Mouse (Mus musculus): ENCODE measurements around the gene Zg16. TPM values are rescaled to one million over a fixed set of nuclear protein-coding genes. Genes with fewer than 3 reads are reported as not detected.

Gene Zg16
- polyA plus RNA-seq, 1 experiment from 2014 or later = 37.2 TPM

GRCm38 (mm10) chr7:127117948-127118347 is 30.8 kb upstream of the Zg16 start:
- H3K36me3 ChIP-seq (ENCODE audit: control insufficient read depth, insufficient read depth, low read length) = no peaks in the 10 kb centered on the region
- H3K4me3 ChIP-seq (ENCODE audit: low read length) = no peak overlapping the region
- H3K9ac ChIP-seq (ENCODE audit: low read depth, low read length) = no peak overlapping the region
- peaks cover 31% of the 10 kb centered on the region for H3K4me1 ChIP-seq (ENCODE audit: control insufficient read depth, insufficient read depth, low read length)
- H3K27me3 ChIP-seq (replicated peaks; ENCODE audit: control insufficient read depth, insufficient read depth, low read length) = no peaks in the 10 kb centered on the region
- no peak overlapping the region; the same call in 1 of the 2 replicates for H3K4me2 ChIP-seq (ENCODE audit: low read depth, low read length)
- H3K9me3 ChIP-seq (ENCODE audit: control insufficient read depth, low read length) = no peaks in the 10 kb centered on the region
- peak; percentile 54 for ATAC-seq
- H3K27ac ChIP-seq (ENCODE audit: low read length) = no peak overlapping the region; the same call in 1 of the 2 replicates
- WGBS = 28% methylated on average over 5 of the region's 5 CpGs

GRCm38 (mm10) chr7:127116331-127116935 is 29.3 kb upstream of the Zg16 start:
- Histone ChIP-seq H3K27ac (ENCODE audit: low read length) (no peak overlapping the region; the same call in 1 of the 2 replicates), H3K9ac (ENCODE audit: low read depth, low read length) (no peak overlapping the region; the same call in 1 of the 2 replicates), H3K4me1 (ENCODE audit: control insufficient read depth, insufficient read depth, low read length) (peaks cover 32% of the 10 kb centered on the region), H3K27me3 (replicated peaks; ENCODE audit: control insufficient read depth, insufficient read depth, low read length) (no peaks in the 10 kb centered on the region), H3K4me2 (ENCODE audit: low read depth, low read length) (no peak overlapping the region), H3K4me3 (ENCODE audit: low read length) (no peak overlapping the region), H3K36me3 (ENCODE audit: control insufficient read depth, insufficient read depth, low read length) (no peaks in the 10 kb centered on the region), H3K9me3 (ENCODE audit: control insufficient read depth, low read length) (no peaks in the 10 kb centered on the region)
- no peak for ATAC-seq
- WGBS = 62% methylated on average over 11 of the region's 11 CpGs

- H3K27ac ChIP-seq (ENCODE audit: low read length) = no peak overlapping the region
- WGBS = 72% methylated on average over 11 of the region's 11 CpGs
- H3K27me3 ChIP-seq (replicated peaks; ENCODE audit: control insufficient read depth, insufficient read depth, low read length) = no peaks in the 10 kb centered on the region
- no peak overlapping the region for H3K4me3 ChIP-seq (ENCODE audit: low read length)
- ATAC-seq = no peak
- H3K4me2 ChIP-seq (ENCODE audit: low read depth, low read length) = no peak overlapping the region
- H3K4me1 ChIP-seq (ENCODE audit: control insufficient read depth, insufficient read depth, low read length) = peaks cover 24% of the 10 kb centered on the region
- H3K36me3 ChIP-seq (ENCODE audit: control insufficient read depth, insufficient read depth, low read length) = no peaks in the 10 kb centered on the region
- H3K9ac ChIP-seq (ENCODE audit: low read depth, low read length) = no peak overlapping the region
- H3K9me3 ChIP-seq (ENCODE audit: control insufficient read depth, low read length) = no peaks in the 10 kb centered on the region
These were observed 27.8 kb upstream of the Zg16 start for GRCm38 (mm10) chr7:127114920-127115319.

GRCm38 (mm10) chr7:127113614-127114259 is 26.6 kb upstream of the Zg16 start:
- 35% methylated on average over 12 of the region's 12 CpGs for WGBS
- H3K36me3 ChIP-seq (ENCODE audit: control insufficient read depth, insufficient read depth, low read length) = no peaks in the 10 kb centered on the region
- H3K9ac ChIP-seq (ENCODE audit: low read depth, low read length) = no peak overlapping the region
- H3K27ac ChIP-seq (ENCODE audit: low read length) = peak overlapping the region; percentile 66
- no peaks in the 10 kb centered on the region for H3K27me3 ChIP-seq (replicated peaks; ENCODE audit: control insufficient read depth, insufficient read depth, low read length)
- peak; percentile 77 for ATAC-seq
- peak overlapping the region; percentile 18 for H3K4me2 ChIP-seq (ENCODE audit: low read depth, low read length)
- no peaks in the 10 kb centered on the region for H3K9me3 ChIP-seq (ENCODE audit: control insufficient read depth, low read length)
- no peak overlapping the region for H3K4me3 ChIP-seq (ENCODE audit: low read length)
- peaks cover 22% of the 10 kb centered on the region for H3K4me1 ChIP-seq (ENCODE audit: control insufficient read depth, insufficient read depth, low read length)

- 39% methylated on average over 9 of the region's 9 CpGs for WGBS
- Histone ChIP-seq H3K4me1 (ENCODE audit: control insufficient read depth, insufficient read depth, low read length) (peaks cover 19% of the 10 kb centered on the region), H3K9me3 (ENCODE audit: control insufficient read depth, low read length) (no peaks in the 10 kb centered on the region), H3K36me3 (ENCODE audit: control insufficient read depth, insufficient read depth, low read length) (no peaks in the 10 kb centered on the region), H3K4me3 (ENCODE audit: low read length) (no peak overlapping the region), H3K9ac (ENCODE audit: low read depth, low read length) (no peak overlapping the region), H3K27ac (ENCODE audit: low read length) (peak overlapping the region; percentile 66; the same call in 1 of the 2 replicates), H3K4me2 (ENCODE audit: low read depth, low read length) (no peak overlapping the region), H3K27me3 (replicated peaks; ENCODE audit: control insufficient read depth, insufficient read depth, low read length) (no peaks in the 10 kb centered on the region)
- ATAC-seq = no peak
These were observed 25.9 kb upstream of the Zg16 start for GRCm38 (mm10) chr7:127112921-127113597.

GRCm38 (mm10) chr7:127112251-127112841 is 25.2 kb upstream of the Zg16 start:
- Histone ChIP-seq H3K4me1 (ENCODE audit: control insufficient read depth, insufficient read depth, low read length) (peaks cover 14% of the 10 kb centered on the region), H3K9ac (ENCODE audit: low read depth, low read length) (no peak overlapping the region), H3K27me3 (replicated peaks; ENCODE audit: control insufficient read depth, insufficient read depth, low read length) (no peaks in the 10 kb centered on the region), H3K4me3 (ENCODE audit: low read length) (no peak overlapping the region), H3K36me3 (ENCODE audit: control insufficient read depth, insufficient read depth, low read length) (no peaks in the 10 kb centered on the region), H3K9me3 (ENCODE audit: control insufficient read depth, low read length) (no peaks in the 10 kb centered on the region), H3K27ac (ENCODE audit: low read length) (no peak overlapping the region), H3K4me2 (ENCODE audit: low read depth, low read length) (no peak overlapping the region)
- 75% methylated on average over 12 of the region's 12 CpGs for WGBS
- no peak for ATAC-seq

- Histone ChIP-seq H3K27me3 (replicated peaks; ENCODE audit: control insufficient read depth, insufficient read depth, low read length) (no peaks in the 10 kb centered on the region), H3K9ac (ENCODE audit: low read depth, low read length) (no peak overlapping the region), H3K27ac (ENCODE audit: low read length) (no peak overlapping the region), H3K36me3 (ENCODE audit: control insufficient read depth, insufficient read depth, low read length) (no peaks in the 10 kb centered on the region), H3K4me3 (ENCODE audit: low read length) (no peak overlapping the region), H3K9me3 (ENCODE audit: control insufficient read depth, low read length) (no peaks in the 10 kb centered on the region), H3K4me1 (ENCODE audit: control insufficient read depth, insufficient read depth, low read length) (peaks cover 14% of the 10 kb centered on the region), H3K4me2 (ENCODE audit: low read depth, low read length) (no peak overlapping the region)
- ATAC-seq = no peak
- 39% methylated on average over 6 of the region's 6 CpGs for WGBS
These were observed 24.3 kb upstream of the Zg16 start for GRCm38 (mm10) chr7:127111461-127111860.

GRCm38 (mm10) chr7:127110239-127111007 is 23.3 kb upstream of the Zg16 start:
- 41% methylated on average over 18 of the region's 18 CpGs for WGBS
- Histone ChIP-seq H3K9me3 (ENCODE audit: control insufficient read depth, low read length) (no peaks in the 10 kb centered on the region), H3K4me2 (ENCODE audit: low read depth, low read length) (no peak overlapping the region), H3K36me3 (ENCODE audit: control insufficient read depth, insufficient read depth, low read length) (no peaks in the 10 kb centered on the region), H3K27ac (ENCODE audit: low read length) (no peak overlapping the region), H3K9ac (ENCODE audit: low read depth, low read length) (no peak overlapping the region), H3K4me3 (ENCODE audit: low read length) (no peak overlapping the region), H3K4me1 (ENCODE audit: control insufficient read depth, insufficient read depth, low read length) (peaks cover 14% of the 10 kb centered on the region), H3K27me3 (replicated peaks; ENCODE audit: control insufficient read depth, insufficient read depth, low read length) (no peaks in the 10 kb centered on the region)
- no peak for ATAC-seq

- Histone ChIP-seq H3K36me3 (ENCODE audit: control insufficient read depth, insufficient read depth, low read length) (no peaks in the 10 kb centered on the region), H3K9ac (ENCODE audit: low read depth, low read length) (no peak overlapping the region), H3K4me3 (ENCODE audit: low read length) (no peak overlapping the region), H3K4me1 (ENCODE audit: control insufficient read depth, insufficient read depth, low read length) (peaks cover 9% of the 10 kb centered on the region), H3K27me3 (replicated peaks; ENCODE audit: control insufficient read depth, insufficient read depth, low read length) (no peaks in the 10 kb centered on the region), H3K27ac (ENCODE audit: low read length) (no peak overlapping the region), H3K9me3 (ENCODE audit: control insufficient read depth, low read length) (no peaks in the 10 kb centered on the region), H3K4me2 (ENCODE audit: low read depth, low read length) (no peak overlapping the region)
- WGBS = 76% methylated on average over 7 of the region's 7 CpGs
- ATAC-seq = no peak
These were observed 18.4 kb upstream of the Zg16 start for GRCm38 (mm10) chr7:127105551-127105950.

Measured in intestine, embryonic 16.5 days (tissue).